Mouse (Mus musculus) myocyte (in vitro differentiated cells): ENCODE results near the gene Crk.

ENCODE experiments used
- E2F4 ChIP-seq: IDR thresholded peaks from one replicate; pipeline ENCODE4 v1.6.1; 2011; ENCODE audit warnings: mild to moderate bottlenecking, control low read depth, moderate library complexity; ENCODE audit not compliant: insufficient read depth
- MYOG ChIP-seq, 3 experiments: IDR thresholded peaks; one replicate each; pipeline ENCODE4 v1.6.1; 2011; ENCODE audit warnings: control low read depth in 2 of 3, low read depth in 2 of 3, mild to moderate bottlenecking in 2 of 3; ENCODE audit not compliant: insufficient read length in 2 of 3, control insufficient read depth in 1 of 3, insufficient read depth in 1 of 3
- POLR2A ChIP-seq: IDR thresholded peaks from one replicate; pipeline ENCODE4 v1.6.1; 2011; ENCODE audit warnings: low read depth, mild to moderate bottlenecking, control low read depth, moderate library complexity; ENCODE audit not compliant: insufficient read length
- POLR2AphosphoS2 ChIP-seq: IDR thresholded peaks from one replicate; pipeline ENCODE4 v1.6.1; 2011; ENCODE audit warnings: low read depth, control low read depth; ENCODE audit not compliant: insufficient read length
- REST ChIP-seq: IDR thresholded peaks from one replicate; pipeline ENCODE4 v1.6.1; 2011; ENCODE audit warnings: mild to moderate bottlenecking, control low read depth, moderate library complexity; ENCODE audit not compliant: insufficient read depth, insufficient read length
- SRF ChIP-seq: IDR thresholded peaks from one replicate; pipeline ENCODE4 v1.6.1; 2011; ENCODE audit warnings: low read depth; ENCODE audit not compliant: control insufficient read depth, insufficient read length
- TCF12 ChIP-seq: IDR thresholded peaks from one replicate; pipeline ENCODE4 v1.6.1; 2011; ENCODE audit warnings: mild to moderate bottlenecking, control low read depth; ENCODE audit not compliant: poor library complexity, insufficient read depth, severe bottlenecking
- USF1 ChIP-seq: IDR thresholded peaks from one replicate; pipeline ENCODE4 v1.6.1; 2011; ENCODE audit warnings: low read depth, mild to moderate bottlenecking, control low read depth, moderate library complexity

GRCm38 (mm10) chr11:75678747-75679438, at the start of gene Crk:
- TF ChIP-seq POLR2A (peak; percentile 93), USF1 (no peak), MYOG (IDR thresholded peaks at IDR 0.05; ENCODE audit: control insufficient read depth in 1 of 3, insufficient read depth in 1 of 3, insufficient read length in 2 of 3, low read depth in 2 of 3) (peak in 1 of 3 experiments; percentile 9), E2F4 (peak; percentile 4), TCF12 (no peak), REST (no peak), POLR2AphosphoS2 (peak; percentile 77), SRF (peak; percentile 43)
